Mouse (Mus musculus) lung, embryonic 14.5 days (tissue): ENCODE results near the gene Bpifa6. TPM values are rescaled to one million over a fixed set of nuclear protein-coding genes. Genes with fewer than 3 reads are reported as not detected.
"Not testable (repeated sequence)": the region's sequence is repeated elsewhere in the genome, so short reads cannot be mapped to it uniquely, and the experiment has no call there.

Experiments used
- ATAC-seq: fragments of 200-750 bp; cut with Nextera tagmentation; 2 replicates; pipeline ENCODE4 v1.8.0; 2017; ENCODE audit warnings: mild to moderate bottlenecking, moderate TSS enrichment, moderate library complexity; ENCODE audit not compliant: insufficient read depth
- DNase-seq: peaks from one replicate; pipeline ENCODE4 v3.0.0-alpha.2; 2015
- H3K27ac ChIP-seq: fragments of 300-500 bp; sonication (generic); 2 replicates; pipeline ENCODE4 v1.5.1; 2014; ENCODE audit warnings: low read depth, mild to moderate bottlenecking, moderate library complexity
- H3K27me3 ChIP-seq: fragments of 300-500 bp; sonication (generic); 2 replicates; pipeline ENCODE4 v1.6.1; 2014; ENCODE audit warnings: low read length, control low read depth; ENCODE audit not compliant: insufficient read depth
- H3K36me3 ChIP-seq: fragments of 300-500 bp; sonication (generic); 2 replicates; pipeline ENCODE4 v1.6.1; 2014; ENCODE audit warnings: control low read depth; ENCODE audit not compliant: insufficient read depth
- H3K4me1 ChIP-seq: fragments of 300-500 bp; sonication (generic); 2 replicates; pipeline ENCODE4 v1.6.1; 2014; ENCODE audit warnings: antibody characterized with exemption, control low read depth; ENCODE audit not compliant: insufficient read depth
- H3K4me2 ChIP-seq: fragments of 300-500 bp; sonication (generic); 2 replicates; pipeline ENCODE4 v1.6.1; 2014; ENCODE audit warnings: mild to moderate bottlenecking
- H3K4me3 ChIP-seq: fragments of 300-500 bp; sonication (generic); 2 replicates; pipeline ENCODE4 v1.5.1; 2014; ENCODE audit warnings: low read depth, low read length
- H3K9ac ChIP-seq: fragments of 300-500 bp; sonication (generic); 2 replicates; pipeline ENCODE4 v1.6.1; 2014
- H3K9me3 ChIP-seq: fragments of 300-500 bp; sonication (generic); 2 replicates; pipeline ENCODE4 v1.6.1; 2016; ENCODE audit warnings: low read depth, low read length, control low read depth
- CTCF ChIP-seq: IDR thresholded peaks from 2 replicates; pipeline ENCODE4 v1.5.1; 2016; ENCODE audit warnings: antibody characterized with exemption, low read depth
- WGBS: fragments of 180-500 bp; shearing (Covaris S2); extraction: QIAGEN DNeasy Blood & Tissue Kit; methylation state at CpG from one replicate; pipeline ENCODE4 v1.1.7; 2014; 5-methylcytosine and 5-hydroxymethylcytosine counted together
- polyA plus RNA-seq: library from polyadenylated mRNA; unstranded; fragments of >200 nt; fragmentation: Nextera tagmentation; extraction: Ambion mirVana; gene quantifications from 2 replicates; pipeline ENCODE4 v1.2.1, GENCODE M21; 2014

Gene Bpifa6
- polyA plus RNA-seq, 1 experiment from 2014 or later = not detected

- no peaks in the 10 kb centered on the region for H3K9me3 ChIP-seq
- no peak for TF ChIP-seq CTCF
- no peaks in the 10 kb centered on the region for H3K4me1 ChIP-seq
- H3K4me2 ChIP-seq = no peak overlapping the region
- ATAC-seq = no peak
- no peak overlapping the region for H3K4me3 ChIP-seq
- H3K27me3 ChIP-seq = no peaks in the 10 kb centered on the region
- no peak overlapping the region for H3K27ac ChIP-seq
- no peak overlapping the region for H3K9ac ChIP-seq
- DNase-seq = no peak
- H3K36me3 ChIP-seq = no peaks in the 10 kb centered on the region
These were observed 26.3 kb downstream of the Bpifa6 start for GRCm38 (mm10) chr2:154001056-154001455.

GRCm38 (mm10) chr2:154004456-154004855 lies 29.7 kb downstream of the Bpifa6 start:
- no peaks in the 10 kb centered on the region for H3K36me3 ChIP-seq
- 69% methylated on average over 1 of the region's 1 CpGs for WGBS
- no peaks in the 10 kb centered on the region for H3K9me3 ChIP-seq
- no peaks in the 10 kb centered on the region for H3K4me1 ChIP-seq
- H3K9ac ChIP-seq = no peak overlapping the region
- no peak for DNase-seq
- no peak for ATAC-seq
- no peak overlapping the region for H3K27ac ChIP-seq
- no peak overlapping the region for H3K4me2 ChIP-seq
- H3K27me3 ChIP-seq = no peaks in the 10 kb centered on the region
- no peak for TF ChIP-seq CTCF
- H3K4me3 ChIP-seq = no peak overlapping the region

- Histone ChIP-seq H3K4me3 (no peak overlapping the region), H3K9me3 (no peaks in the 10 kb centered on the region), H3K4me1 (no peaks in the 10 kb centered on the region), H3K27me3 (no peaks in the 10 kb centered on the region), H3K4me2 (no peak overlapping the region), H3K9ac (no peak overlapping the region), H3K36me3 (no peaks in the 10 kb centered on the region), H3K27ac (no peak overlapping the region)
- ATAC-seq (peak; percentile 49; the same call in 1 of the 2 replicates), DNase-seq (peak; percentile 65)
- no peak for TF ChIP-seq CTCF
- WGBS = 68% methylated on average over 1 of the region's 1 CpGs
These were observed 30.3 kb downstream of the Bpifa6 start for GRCm38 (mm10) chr2:154005094-154005493.

DNA sequence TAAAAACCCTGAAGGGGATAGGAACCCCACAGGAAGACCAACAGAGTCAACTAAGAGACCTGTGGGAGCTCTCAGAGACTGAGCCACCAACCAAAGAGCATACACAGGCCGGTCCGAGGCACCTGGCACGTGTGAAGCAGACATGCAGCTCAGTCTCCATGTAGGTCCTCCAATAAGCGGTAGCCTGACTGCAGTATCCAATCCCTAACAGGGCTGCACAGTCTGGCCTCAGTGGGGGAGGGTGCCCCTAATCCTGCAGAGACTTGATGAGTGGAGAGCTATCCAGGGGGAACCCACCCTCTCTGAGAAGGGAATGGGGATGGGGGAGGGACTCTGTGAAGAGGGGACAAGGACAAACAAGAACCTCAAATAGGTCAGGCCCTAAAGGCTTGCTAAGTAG lies 31.0 kb downstream of the Bpifa6 start:
- ATAC-seq (no peak), DNase-seq (no peak)
- no peak overlapping the region for H3K4me3 ChIP-seq
- H3K4me1 ChIP-seq = no peaks in the 10 kb centered on the region
- H3K9ac ChIP-seq = no peak overlapping the region
- H3K9me3 ChIP-seq = no peaks in the 10 kb centered on the region
- no peaks in the 10 kb centered on the region for H3K36me3 ChIP-seq
- TF ChIP-seq CTCF = no peak
- H3K27ac ChIP-seq = no peak overlapping the region
- no peaks in the 10 kb centered on the region for H3K27me3 ChIP-seq
- no peak overlapping the region for H3K4me2 ChIP-seq
- 79% methylated on average over 4 of the region's 4 CpGs for WGBS

DNA sequence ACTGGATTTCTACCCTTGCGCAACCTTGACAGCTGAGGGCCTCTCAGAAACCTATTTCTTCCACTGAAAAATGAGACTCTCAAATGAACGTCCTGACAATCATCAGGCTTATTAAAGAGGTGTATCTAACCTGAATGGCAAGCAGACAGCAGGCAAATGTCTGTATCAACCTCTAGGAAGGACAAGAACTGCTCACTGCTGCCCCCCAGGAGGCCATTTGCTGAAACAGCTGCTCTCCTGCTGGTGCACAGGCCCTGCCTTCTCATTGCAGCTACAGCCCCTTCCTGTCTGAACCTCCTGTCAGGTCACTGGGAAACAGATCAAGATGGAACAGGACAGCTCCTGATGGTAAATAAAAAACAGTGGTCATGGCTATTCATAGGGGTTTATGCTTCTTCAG lies 31.6 kb downstream of the Bpifa6 start:
- Histone ChIP-seq H3K4me3 (no peak overlapping the region), H3K9ac (no peak overlapping the region), H3K9me3 (no peaks in the 10 kb centered on the region), H3K27me3 (no peaks in the 10 kb centered on the region), H3K36me3 (no peaks in the 10 kb centered on the region), H3K27ac (no peak overlapping the region), H3K4me1 (no peaks in the 10 kb centered on the region), H3K4me2 (no peak overlapping the region)
- no peak for ATAC-seq
- WGBS = 87% methylated on average over 2 of the region's 2 CpGs
- no peak for TF ChIP-seq CTCF
- DNase-seq = no peak

DNA sequence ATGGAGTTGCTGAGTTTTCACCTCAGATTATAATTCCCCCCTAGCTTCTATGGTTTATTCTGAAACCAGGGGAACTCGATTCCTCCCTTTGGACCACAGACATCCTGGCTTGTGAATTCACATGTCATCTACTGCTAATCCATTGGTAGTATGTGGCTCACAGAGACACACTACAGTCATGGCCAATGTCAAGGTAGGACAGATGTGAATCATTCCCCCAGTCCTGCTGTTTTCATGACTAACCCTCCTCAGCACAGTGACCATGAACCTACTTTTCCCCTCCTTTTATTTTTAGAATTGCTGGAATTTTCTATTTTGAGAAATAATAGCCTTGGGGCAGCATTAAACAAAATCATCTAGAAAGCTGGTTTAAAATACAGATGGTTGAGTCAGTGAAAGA lies 32.6 kb downstream of the Bpifa6 start:
- H3K27ac ChIP-seq = no peak overlapping the region

GRCm38 (mm10) chr2:154007965-154008364 lies 33.2 kb downstream of the Bpifa6 start, which contains the start of gene Bpifa2:
Bpifa2 (plus strand) TSS chr2:154008265.
- Histone ChIP-seq H3K36me3 (no peaks in the 10 kb centered on the region), H3K9me3 (no peaks in the 10 kb centered on the region), H3K9ac (no peak within 1 kb of the TSS), H3K27ac (no peak within 1 kb of the TSS), H3K4me3 (no peak within 1 kb of the TSS), H3K4me2 (no peak within 1 kb of the TSS), H3K4me1 (no peaks in the 10 kb centered on the region), H3K27me3 (no peaks in the 10 kb centered on the region)
- ATAC-seq = no peak
- DNase-seq = no peak
- TF ChIP-seq CTCF = no peak
- WGBS = 66% methylated on average over 3 of the region's 3 CpGs

More for the DNA sequence above, 32.6 kb downstream of the Bpifa6 start:
- H3K9ac ChIP-seq = no peak overlapping the region
- no peak for TF ChIP-seq CTCF
- WGBS = 74% methylated on average over 1 of the region's 1 CpGs
- H3K9me3 ChIP-seq = no peaks in the 10 kb centered on the region
- H3K27me3 ChIP-seq = no peaks in the 10 kb centered on the region
- DNase-seq = no peak
- H3K4me2 ChIP-seq = no peak overlapping the region
- no peaks in the 10 kb centered on the region for H3K36me3 ChIP-seq
- no peak overlapping the region for H3K4me3 ChIP-seq
- H3K4me1 ChIP-seq = no peaks in the 10 kb centered on the region
- no peak for ATAC-seq

DNA sequence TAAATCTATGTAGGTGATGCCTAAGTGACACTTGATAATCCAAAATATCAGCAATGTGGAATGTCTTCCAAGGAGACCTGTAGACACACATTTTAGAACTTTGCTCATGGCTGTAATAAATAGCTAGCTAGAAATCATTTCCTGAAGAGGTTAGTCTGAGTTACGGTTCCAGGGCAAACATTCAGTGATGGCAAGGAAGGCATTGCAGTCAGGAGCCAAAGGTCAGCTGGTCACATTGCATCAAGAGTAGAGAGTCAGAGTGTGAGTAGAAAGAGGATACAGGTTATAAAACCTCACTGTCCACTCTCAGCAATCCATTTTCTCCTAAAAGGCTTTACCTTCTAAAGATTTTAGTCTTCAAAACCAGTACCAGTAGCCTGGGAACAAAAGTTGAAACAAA lies 43.2 kb downstream of the Bpifa6 start:
- no peak overlapping the region for H3K4me2 ChIP-seq
- 54% methylated on average over 1 of the region's 1 CpGs for WGBS
- no peak overlapping the region for H3K27ac ChIP-seq
- ATAC-seq (no peak), DNase-seq (no peak)
- no peak for TF ChIP-seq CTCF
- H3K27me3 ChIP-seq = no peaks in the 10 kb centered on the region
- no peaks in the 10 kb centered on the region for H3K36me3 ChIP-seq
- no peaks in the 10 kb centered on the region for H3K9me3 ChIP-seq
- H3K4me1 ChIP-seq = no peaks in the 10 kb centered on the region
- no peak overlapping the region for H3K4me3 ChIP-seq
- no peak overlapping the region for H3K9ac ChIP-seq

- WGBS = 74% methylated on average over 4 of the region's 4 CpGs
These were observed 49.9 kb downstream of the Bpifa6 start for GRCm38 (mm10) chr2:154024676-154025075.

More at GRCm38 (mm10) chr2:154024676-154025075, 49.9 kb downstream of the Bpifa6 start:
- H3K4me3 ChIP-seq, H3K4me2 ChIP-seq, H3K4me1 ChIP-seq, H3K27ac ChIP-seq, H3K27me3 ChIP-seq, ATAC-seq, H3K9me3 ChIP-seq, H3K36me3 ChIP-seq, DNase-seq, H3K9ac ChIP-seq: not testable (repeated sequence)
